Mouse (Mus musculus): Measurements from ENCODE around the gene Apol10a. TPM values are rescaled to one million over a fixed set of nuclear protein-coding genes. Genes with fewer than 3 reads are reported as not detected.
"Not testable (repeated sequence)": the region's sequence is repeated elsewhere in the genome, so short reads cannot be mapped to it uniquely, and the experiment has no call there.

The Apol10a gene
- polyA plus RNA-seq, 1 experiment from 2014 or later, result not detected

GRCm38 (mm10) chr15:77523186-77523843 lies 46.5 kb downstream of the Apol10a start:
- H3K9me3 ChIP-seq; H3K4me1 ChIP-seq; H3K27me3 ChIP-seq (ENCODE audit: poor library complexity, severe bottlenecking); H3K27ac ChIP-seq; H3K36me3 ChIP-seq (replicated peaks); H3K4me3 ChIP-seq: not testable (repeated sequence)
- 18% methylated on average over 6 of the region's 6 CpGs for WGBS
- peak; percentile 44 for DNase-seq (ENCODE audit: extremely low spot score, low spot score)

- H3K27ac ChIP-seq, result no peak within 1 kb of the TSS
- no peaks in the 10 kb centered on the region for H3K9me3 ChIP-seq
- no peaks in the 10 kb centered on the region for H3K27me3 ChIP-seq (ENCODE audit: poor library complexity, severe bottlenecking)
- H3K4me3 ChIP-seq, result no peak within 1 kb of the TSS
- H3K36me3 ChIP-seq (replicated peaks), result no peaks in the 10 kb centered on the region
- DNase-seq (ENCODE audit: extremely low spot score, low spot score), result no peak
- H3K4me1 ChIP-seq, result no peaks in the 10 kb centered on the region
These were observed 56.4 kb downstream of the Apol10a start, which contains the start of gene Apol7c for GRCm38 (mm10) chr15:77533216-77533615. Gene Apol7c (minus strand): TSS chr15:77533316.

DNA sequence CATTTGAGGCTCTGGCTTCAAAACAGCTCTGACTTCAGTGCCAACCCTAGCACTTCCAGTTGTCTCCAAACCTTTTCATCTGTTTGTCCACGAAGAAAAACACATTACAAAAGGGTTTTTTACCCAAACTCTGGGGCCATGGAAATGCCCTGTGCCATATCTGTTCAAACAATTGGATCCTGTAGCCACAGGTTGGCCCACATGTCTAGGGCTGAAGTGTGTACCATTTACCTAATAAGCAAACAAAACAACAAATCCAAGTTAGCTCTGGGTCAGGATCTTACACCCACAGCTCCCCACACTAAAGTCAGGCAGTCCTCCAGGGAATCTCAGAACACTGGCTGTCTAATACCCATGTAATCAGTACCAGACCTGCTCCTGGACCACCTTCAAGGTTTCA lies 62.4 kb downstream of the Apol10a start:
- H3K27me3 ChIP-seq (ENCODE audit: poor library complexity, severe bottlenecking); H3K4me3 ChIP-seq; H3K9me3 ChIP-seq; H3K36me3 ChIP-seq (replicated peaks); H3K27ac ChIP-seq; H3K4me1 ChIP-seq; DNase-seq (ENCODE audit: extremely low spot score, low spot score): not testable (repeated sequence)
- 47% methylated on average over 1 of the region's 1 CpGs for WGBS

Other genes starting within 250 kb of the Apol10a start
- gene Rbfox2, start 170.0 kb upstream of the Apol10a start, polyA plus RNA-seq (2016; fragmentation: Nextera tagmentation; extraction: Ambion mirVana), result 35.8 and 39.0 TPM in 2 replicates
- gene Apol7a, start 77.9 kb upstream of the Apol10a start, polyA plus RNA-seq (2016; fragmentation: Nextera tagmentation; extraction: Ambion mirVana), result not detected in 2 replicates
- not detected in 2 replicates for gene Apol9a, start 65.9 kb upstream of the Apol10a start, polyA plus RNA-seq (2016; fragmentation: Nextera tagmentation; extraction: Ambion mirVana)
- not detected in 2 replicates for gene Apol7b, start 29.6 kb upstream of the Apol10a start, polyA plus RNA-seq (2016; fragmentation: Nextera tagmentation; extraction: Ambion mirVana)
- not detected in 2 replicates for gene Apol11a, start 31.2 kb downstream of the Apol10a start, polyA plus RNA-seq (2016; fragmentation: Nextera tagmentation; extraction: Ambion mirVana)
- gene Apol7c, start 56.3 kb downstream of the Apol10a start, polyA plus RNA-seq (2016; fragmentation: Nextera tagmentation; extraction: Ambion mirVana), result not detected in 2 replicates
- not detected in 2 replicates for gene 1700025B11Rik, start 84.8 kb downstream of the Apol10a start, polyA plus RNA-seq (2016; fragmentation: Nextera tagmentation; extraction: Ambion mirVana)
- gene Apol10b, start 119.1 kb downstream of the Apol10a start, polyA plus RNA-seq (2016; fragmentation: Nextera tagmentation; extraction: Ambion mirVana), result not detected in 2 replicates
- gene Gm36245, start 122.2 kb downstream of the Apol10a start, polyA plus RNA-seq (2016; fragmentation: Nextera tagmentation; extraction: Ambion mirVana), result not detected in 2 replicates
- not detected in 2 replicates for gene Apol11b, start 166.2 kb downstream of the Apol10a start, polyA plus RNA-seq (2016; fragmentation: Nextera tagmentation; extraction: Ambion mirVana)
- gene Apol7e, start 221.8 kb downstream of the Apol10a start, polyA plus RNA-seq (2016; fragmentation: Nextera tagmentation; extraction: Ambion mirVana), result not detected in 2 replicates

Measured in forebrain, embryonic 10.5 days (tissue).